Mouse (Mus musculus) intestine, embryonic 16.5 days (tissue): ENCODE results near the gene Trpm4. TPM values are rescaled to one million over a fixed set of nuclear protein-coding genes. Genes with fewer than 3 reads are reported as not detected.

Experiments
- ATAC-seq: fragments of 200-750 bp; cut with Nextera tagmentation; 2 replicates; pipeline ENCODE4 v1.8.0; 2017; ENCODE audit warnings: moderate TSS enrichment, moderate library complexity
- H3K27ac ChIP-seq: fragments of 300-500 bp; sonication (generic); 2 replicates; pipeline ENCODE4 v1.5.1; 2014; ENCODE audit warnings: mild to moderate bottlenecking, low read length
- H3K27me3 ChIP-seq: fragments of 300-500 bp; sonication (generic); replicated peaks from 2 replicates; pipeline ENCODE4 v1.6.1; 2014; ENCODE audit warnings: low read length, control low read depth, mixed read lengths; ENCODE audit not compliant: control insufficient read depth, insufficient read depth
- H3K36me3 ChIP-seq: fragments of 300-500 bp; sonication (generic); 2 replicates; pipeline ENCODE4 v1.6.1; 2014; ENCODE audit warnings: low read length, control low read depth; ENCODE audit not compliant: control insufficient read depth, insufficient read depth
- H3K4me1 ChIP-seq: fragments of 300-500 bp; sonication (generic); 2 replicates; pipeline ENCODE4 v1.6.1; 2014; ENCODE audit warnings: low read length, control low read depth, mixed read lengths; ENCODE audit not compliant: control insufficient read depth, insufficient read depth
- H3K4me2 ChIP-seq: fragments of 300-500 bp; sonication (generic); 2 replicates; pipeline ENCODE4 v1.6.1; 2014; ENCODE audit warnings: low read depth, low read length, control low read depth
- H3K4me3 ChIP-seq: fragments of 300-500 bp; sonication (generic); 2 replicates; pipeline ENCODE4 v1.5.1; 2014; ENCODE audit warnings: mild to moderate bottlenecking, low read length
- H3K9ac ChIP-seq: fragments of 300-500 bp; sonication (generic); 2 replicates; pipeline ENCODE4 v1.6.1; 2014; ENCODE audit warnings: low read depth, low read length
- H3K9me3 ChIP-seq: fragments of 300-500 bp; sonication (generic); 2 replicates; pipeline ENCODE4 v1.6.1; 2016; ENCODE audit warnings: low read length, control low read depth; ENCODE audit not compliant: control insufficient read depth
- WGBS: fragments of 180-500 bp; shearing (Covaris S2); extraction: QIAGEN DNeasy Blood & Tissue Kit; methylation state at CpG from one replicate; pipeline ENCODE4 v1.1.7; 2014; 5-methylcytosine and 5-hydroxymethylcytosine counted together
- polyA plus RNA-seq: library from polyadenylated mRNA; unstranded; fragments of >200 nt; fragmentation: Nextera tagmentation; extraction: Ambion mirVana; gene quantifications from 2 replicates; pipeline ENCODE4 v1.2.1, GENCODE M21; 2015

Trpm4 gene
- polyA plus RNA-seq, 1 experiment from 2014 or later, result 33.4 TPM

DNA sequence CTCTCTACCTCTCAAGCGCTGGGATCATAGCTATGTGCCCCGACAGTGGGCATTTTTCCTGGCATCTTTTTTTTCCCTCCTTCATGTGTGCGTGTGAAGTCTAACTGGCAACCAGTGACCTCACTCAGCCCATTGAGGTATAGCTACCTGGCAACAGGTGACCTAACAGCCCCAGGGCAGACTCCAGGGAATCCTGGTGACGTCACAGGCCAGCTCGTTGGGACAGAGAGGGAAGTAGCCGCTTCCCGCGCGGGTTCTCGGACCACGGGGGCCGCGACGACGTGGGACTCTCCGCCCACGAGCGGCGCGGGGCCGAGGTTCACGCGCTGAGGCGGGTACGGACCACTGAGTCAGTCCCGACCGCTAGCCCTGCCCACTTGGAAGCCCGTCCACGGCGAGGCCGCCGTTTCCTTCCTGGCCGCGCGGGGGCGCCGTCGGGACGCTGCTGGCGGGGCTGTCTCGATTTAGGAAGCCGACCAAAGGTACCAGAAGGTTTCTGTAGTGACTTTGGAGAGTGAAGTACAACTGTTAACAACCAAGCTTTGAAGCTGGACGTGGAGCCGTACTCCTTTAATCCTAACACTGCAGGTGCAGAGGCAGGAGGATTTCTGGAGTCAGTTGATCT is 56.3 kb downstream of the Trpm4 start, which contains the start of gene Slc6a21:
Slc6a21 (plus strand) TSS at position 378 of the 625 bp plus-strand sequence.
- Histone ChIP-seq H3K4me3 (peak within 1 kb of the TSS; percentile 50), H3K4me1 (0 out of 2 replicates have a peak, but pooled peaks cover 6% of the 10 kb centered on the region), H3K27ac (no peak within 1 kb of the TSS), H3K9me3 (no peaks in the 10 kb centered on the region), H3K4me2 (peak within 1 kb of the TSS; percentile 69), H3K27me3 (no peaks in the 10 kb centered on the region), H3K9ac (peak within 1 kb of the TSS; percentile 61), H3K36me3 (no peaks in the 10 kb centered on the region)
- peak; percentile 80 for ATAC-seq
- WGBS, result 6% methylated on average over 44 of the region's 44 CpGs

DNA sequence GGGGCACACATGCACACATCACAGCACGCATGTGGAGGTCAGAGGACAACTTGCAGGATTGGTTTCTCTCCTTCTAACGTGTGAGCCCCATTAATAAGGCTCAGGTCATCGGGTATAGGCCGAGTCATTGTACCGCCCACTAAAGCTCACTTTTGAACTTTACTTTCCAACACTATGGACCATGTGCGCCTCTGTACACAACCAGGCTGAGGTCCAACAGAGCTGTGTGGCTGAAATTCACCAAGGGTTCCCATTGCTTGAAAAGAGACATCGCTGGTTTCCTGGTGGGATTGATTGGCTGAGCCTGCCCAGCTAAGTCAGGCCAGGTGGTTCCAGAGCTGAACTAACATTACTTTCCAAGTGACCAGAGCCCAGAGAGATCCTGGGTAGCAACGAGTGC is 59.9 kb downstream of the Trpm4 start:
- Histone ChIP-seq H3K4me1 (0 out of 2 replicates have a peak, but pooled peaks cover 6% of the 10 kb centered on the region), H3K4me3 (no peak overlapping the region), H3K9me3 (no peaks in the 10 kb centered on the region), H3K27me3 (no peaks in the 10 kb centered on the region), H3K9ac (no peak overlapping the region), H3K36me3 (no peaks in the 10 kb centered on the region), H3K4me2 (no peak overlapping the region), H3K27ac (no peak overlapping the region)
- no peak for ATAC-seq
- 90% methylated on average over 8 of the region's 8 CpGs for WGBS

DNA sequence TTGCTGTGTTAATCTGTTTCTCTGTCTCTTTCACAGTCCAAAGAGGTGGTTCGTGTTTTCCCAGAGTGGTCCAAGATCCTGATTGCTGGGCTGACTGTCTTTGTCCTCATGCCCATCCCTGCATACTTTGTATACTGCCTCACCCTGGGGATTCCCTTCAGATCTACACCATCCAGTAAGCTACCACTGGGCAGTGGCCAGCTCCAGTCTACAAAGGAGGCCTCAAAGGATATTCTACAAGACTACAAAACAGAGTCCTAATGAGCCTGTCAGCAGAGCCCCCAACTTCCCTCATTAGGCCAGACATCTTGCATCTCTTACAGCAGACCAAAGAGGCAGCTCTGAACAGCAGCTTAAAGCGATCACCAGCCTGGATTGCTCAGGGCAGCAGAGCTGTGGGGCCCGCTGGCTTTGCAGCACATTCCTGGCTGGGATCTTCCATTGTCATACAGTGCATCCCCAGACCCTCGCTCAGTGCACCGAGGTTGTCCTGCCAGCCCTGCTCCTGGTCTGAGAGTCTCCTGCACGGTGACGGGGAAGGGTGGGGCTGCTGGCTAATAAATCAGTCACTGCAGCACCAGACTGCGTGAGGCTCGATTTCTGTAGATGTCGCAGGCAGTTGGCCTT is 60.7 kb downstream of the Trpm4 start:
- no peak overlapping the region for H3K27ac ChIP-seq
- no peak overlapping the region for H3K4me3 ChIP-seq
- H3K36me3 ChIP-seq, result no peaks in the 10 kb centered on the region
- no peaks in the 10 kb centered on the region for H3K27me3 ChIP-seq
- no peak for ATAC-seq
- H3K9me3 ChIP-seq, result no peaks in the 10 kb centered on the region
- WGBS, result 36% methylated on average over 10 of the region's 10 CpGs
- H3K9ac ChIP-seq, result no peak overlapping the region
- 0 out of 2 replicates have a peak, but pooled peaks cover 6% of the 10 kb centered on the region for H3K4me1 ChIP-seq
- no peak overlapping the region for H3K4me2 ChIP-seq

DNA sequence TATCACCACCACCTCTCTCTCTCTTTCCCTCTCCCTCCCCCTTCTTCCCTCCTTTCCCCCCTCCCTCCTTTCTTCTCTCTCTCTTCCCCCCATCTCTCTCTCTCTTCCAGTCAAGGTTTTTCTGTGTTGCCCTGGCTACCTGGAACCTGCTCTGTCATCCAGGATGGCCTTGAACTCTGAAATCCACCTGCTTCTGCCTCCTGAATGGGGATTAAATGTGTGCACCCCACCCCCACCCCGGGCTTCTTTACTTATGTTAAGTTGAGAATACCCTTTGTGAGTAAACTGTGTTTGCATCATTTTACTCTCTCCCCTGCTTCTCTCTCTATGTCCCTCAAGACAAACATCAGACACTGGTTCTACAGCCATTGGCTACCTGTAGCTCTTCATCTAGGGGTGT is 68.1 kb downstream of the Trpm4 start:
- H3K9ac ChIP-seq, result no peak overlapping the region
- no peak overlapping the region for H3K27ac ChIP-seq
- no peaks in the 10 kb centered on the region for H3K36me3 ChIP-seq
- no peaks in the 10 kb centered on the region for H3K27me3 ChIP-seq
- no peaks in the 10 kb centered on the region for H3K9me3 ChIP-seq
- H3K4me2 ChIP-seq, result no peak overlapping the region
- no peak for ATAC-seq
- 79% methylated on average over 1 of the region's 1 CpGs for WGBS
- H3K4me1 ChIP-seq, result no peaks in the 10 kb centered on the region; the same call in 1 of the 2 replicates
- no peak overlapping the region for H3K4me3 ChIP-seq

DNA sequence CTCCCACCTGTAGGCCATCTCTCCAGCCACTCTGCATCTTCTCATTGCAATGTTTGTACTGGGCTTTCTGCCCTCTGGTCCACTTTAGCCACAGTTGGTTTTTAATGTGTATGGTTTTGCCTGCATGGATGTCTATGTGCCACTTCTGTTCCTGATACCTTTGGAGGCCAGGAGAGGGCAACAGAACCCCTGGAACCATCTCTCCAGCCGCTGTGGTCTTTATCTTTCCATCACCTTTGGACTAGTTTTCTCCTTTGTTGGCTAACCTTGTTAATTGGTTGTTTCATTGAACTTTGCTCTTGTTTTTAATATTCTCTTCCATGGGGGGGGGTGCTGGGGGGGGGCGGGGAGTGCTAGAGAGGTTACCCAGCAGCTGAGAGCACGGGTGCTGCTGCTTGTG is 69.2 kb downstream of the Trpm4 start:
- 86% methylated on average over 3 of the region's 3 CpGs for WGBS
- Histone ChIP-seq H3K27ac (no peak overlapping the region), H3K36me3 (no peaks in the 10 kb centered on the region), H3K9me3 (no peaks in the 10 kb centered on the region), H3K27me3 (no peaks in the 10 kb centered on the region), H3K4me1 (no peaks in the 10 kb centered on the region; the same call in 1 of the 2 replicates), H3K9ac (no peak overlapping the region), H3K4me3 (no peak overlapping the region), H3K4me2 (no peak overlapping the region)
- no peak for ATAC-seq

DNA sequence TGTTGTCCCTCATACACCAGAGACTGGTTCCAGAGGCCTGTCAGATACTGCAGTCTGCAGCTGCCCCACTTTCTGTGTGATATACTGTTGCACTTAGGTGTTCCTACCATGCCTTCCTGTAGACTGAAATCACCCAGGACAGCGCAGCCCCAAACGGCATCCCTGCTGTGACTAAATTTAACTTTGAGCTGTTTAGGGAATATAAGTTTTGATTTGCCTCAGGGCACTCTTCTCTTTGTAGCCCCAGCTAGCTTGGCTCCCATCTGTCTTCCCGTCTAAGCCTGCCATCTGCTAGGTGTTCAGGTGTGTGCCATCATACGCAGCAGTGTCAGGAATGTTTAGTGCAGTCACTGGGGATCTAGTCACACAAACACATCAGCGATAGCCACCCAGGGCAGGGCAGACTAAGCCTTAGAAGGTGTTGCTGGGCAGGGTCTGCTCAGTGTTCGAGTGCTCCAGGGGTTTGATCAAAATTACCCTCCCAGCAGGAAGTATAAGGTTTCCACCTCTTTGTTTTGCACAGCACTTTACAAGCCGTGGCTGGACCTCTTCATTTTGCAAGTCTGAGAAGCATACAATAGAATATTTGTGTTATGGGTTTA is 70.5 kb downstream of the Trpm4 start:
- no peak overlapping the region for H3K4me3 ChIP-seq
- 65% methylated on average over 7 of the region's 7 CpGs for WGBS
- no peak for ATAC-seq

DNA sequence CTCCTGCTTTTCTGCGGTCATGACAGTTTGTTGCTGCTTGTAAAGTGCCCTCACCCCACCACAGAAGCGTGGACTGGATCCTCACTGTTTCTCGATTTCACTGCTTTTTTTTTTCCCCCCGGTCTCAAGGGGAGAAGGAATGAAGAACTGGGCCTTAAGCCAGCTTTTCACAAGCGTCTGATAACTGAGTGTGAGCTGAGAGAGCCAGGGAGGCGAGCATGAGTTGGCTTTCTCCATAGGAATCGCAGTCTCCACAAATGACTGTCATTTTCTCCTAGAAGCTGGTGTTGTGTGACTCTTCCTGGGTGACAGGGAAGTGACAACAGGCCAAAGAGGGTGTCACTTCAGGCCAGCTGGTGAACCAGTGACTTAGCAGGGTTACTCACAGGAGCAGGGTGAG is 71.3 kb downstream of the Trpm4 start:
- H3K36me3 ChIP-seq, result no peaks in the 10 kb centered on the region
- no peak overlapping the region for H3K4me2 ChIP-seq
- H3K9me3 ChIP-seq, result no peaks in the 10 kb centered on the region
- no peak overlapping the region for H3K9ac ChIP-seq
- H3K27me3 ChIP-seq, result no peaks in the 10 kb centered on the region
- no peak overlapping the region for H3K4me3 ChIP-seq
- 45% methylated on average over 7 of the region's 7 CpGs for WGBS
- no peak for ATAC-seq
- H3K4me1 ChIP-seq, result no peaks in the 10 kb centered on the region; the same call in 1 of the 2 replicates
- no peak overlapping the region for H3K27ac ChIP-seq

More for the DNA sequence above, 70.5 kb downstream of the Trpm4 start:
- Histone ChIP-seq H3K9me3 (no peaks in the 10 kb centered on the region), H3K4me2 (no peak overlapping the region), H3K27ac (no peak overlapping the region), H3K9ac (no peak overlapping the region), H3K36me3 (no peaks in the 10 kb centered on the region), H3K27me3 (no peaks in the 10 kb centered on the region), H3K4me1 (no peaks in the 10 kb centered on the region; the same call in 1 of the 2 replicates)

DNA sequence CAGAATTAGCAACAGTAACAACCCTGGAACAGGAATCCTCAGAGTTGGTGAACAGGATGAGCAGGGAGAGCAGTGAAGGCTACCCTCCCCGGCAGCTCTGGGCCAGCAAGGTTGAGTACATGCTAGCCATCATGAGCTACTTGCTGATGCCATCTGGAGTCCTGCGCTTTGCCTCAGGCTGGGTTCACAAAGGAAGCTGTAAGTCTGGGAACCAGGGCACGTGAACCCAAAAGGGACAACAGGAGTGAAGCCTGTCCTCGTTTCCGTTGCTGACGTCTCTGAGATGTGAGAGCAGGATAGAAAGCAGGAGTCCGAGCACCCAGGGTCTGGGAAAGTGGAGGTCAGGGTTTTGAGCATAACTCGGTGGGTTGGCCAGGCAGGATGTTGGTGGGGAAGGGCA is 74.3 kb downstream of the Trpm4 start:
- no peak for ATAC-seq
- no peaks in the 10 kb centered on the region for H3K27me3 ChIP-seq
- H3K36me3 ChIP-seq, result no peaks in the 10 kb centered on the region
- H3K9ac ChIP-seq, result no peak overlapping the region
- no peaks in the 10 kb centered on the region for H3K9me3 ChIP-seq
- no peak overlapping the region for H3K4me2 ChIP-seq
- H3K4me1 ChIP-seq, result no peaks in the 10 kb centered on the region; the same call in 1 of the 2 replicates
- WGBS, result 82% methylated on average over 8 of the region's 8 CpGs
- no peak overlapping the region for H3K4me3 ChIP-seq
- no peak overlapping the region for H3K27ac ChIP-seq

DNA sequence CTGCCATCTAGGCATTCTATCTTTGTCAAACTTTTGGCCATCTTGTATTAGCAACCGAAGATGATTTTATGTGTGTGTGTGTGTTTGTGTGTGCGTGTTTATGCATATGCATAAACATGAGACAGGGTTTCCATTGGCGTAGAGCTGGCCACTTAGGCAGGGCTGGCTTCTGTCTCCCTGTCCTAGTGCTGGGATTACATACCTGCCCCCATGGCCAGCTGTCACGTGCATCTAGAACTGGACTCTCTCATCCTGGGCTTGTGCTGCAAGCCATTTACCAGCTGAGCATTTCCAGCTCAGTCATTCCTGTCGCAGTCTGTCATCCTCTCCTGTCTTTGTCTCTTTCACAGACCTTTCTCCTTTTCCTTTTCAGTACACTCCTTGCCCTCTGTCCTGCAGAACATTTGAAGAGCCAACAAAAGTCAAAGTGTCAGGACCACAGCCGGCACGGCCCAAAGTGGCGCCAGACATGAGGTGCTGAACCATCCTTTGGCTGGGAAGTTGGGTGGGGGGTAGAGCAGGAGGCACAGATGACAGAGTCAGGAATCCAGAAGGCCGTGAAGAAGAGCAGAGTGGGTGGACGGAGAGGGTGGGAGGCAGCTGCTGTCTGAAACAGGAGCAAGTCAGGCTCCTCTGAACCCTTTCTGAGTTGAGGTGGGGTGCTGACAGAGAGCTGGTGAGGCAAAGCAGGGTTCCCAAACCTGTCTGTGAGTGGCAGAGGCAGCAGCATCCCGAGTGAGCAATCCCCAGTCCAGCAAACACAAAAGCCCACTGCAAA is 76.3 kb downstream of the Trpm4 start:
- H3K4me1 ChIP-seq, result no peaks in the 10 kb centered on the region; the same call in 1 of the 2 replicates
- no peaks in the 10 kb centered on the region for H3K9me3 ChIP-seq
- H3K27ac ChIP-seq, result no peak overlapping the region
- no peaks in the 10 kb centered on the region for H3K27me3 ChIP-seq
- no peak overlapping the region for H3K4me3 ChIP-seq
- 50% methylated on average over 11 of the region's 11 CpGs for WGBS
- no peaks in the 10 kb centered on the region for H3K36me3 ChIP-seq
- ATAC-seq, result no peak
- no peak overlapping the region for H3K9ac ChIP-seq
- no peak overlapping the region for H3K4me2 ChIP-seq
